Mouse (Mus musculus): ENCODE results near the gene Pom121l12.

DNA sequence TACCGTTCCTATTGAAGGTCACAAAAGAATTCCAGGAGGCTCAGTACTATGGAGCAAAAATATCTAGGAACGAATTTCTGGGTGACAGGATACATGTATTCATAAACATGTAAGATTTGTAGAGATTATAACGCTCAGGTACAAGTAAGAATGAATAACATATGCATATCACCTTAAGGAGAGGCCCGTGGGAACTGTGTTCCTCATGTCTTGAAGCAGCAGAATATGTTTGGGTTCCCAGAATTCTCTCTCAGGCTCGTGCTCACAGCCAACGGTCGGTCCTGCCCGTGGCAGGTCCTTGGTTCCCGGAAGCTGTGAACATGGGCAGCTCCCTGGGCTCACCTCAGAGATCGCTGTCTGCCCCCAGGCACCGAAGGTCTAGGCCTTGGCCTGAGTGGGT, at the start of gene Pom121l12:
- TF ChIP-seq USF1 (IDR thresholded peaks at IDR 0.05; ENCODE audit: low read depth): no peak
- TF ChIP-seq POLR2A (IDR thresholded peaks at IDR 0.05; ENCODE audit: insufficient read length, low read depth): no peak
- no peak for TF ChIP-seq TCF3 (IDR thresholded peaks at IDR 0.05; ENCODE audit: insufficient read length, low read depth)
- TF ChIP-seq TCF12 (IDR thresholded peaks at IDR 0.05; ENCODE audit: insufficient read depth, poor library complexity, severe bottlenecking): no peak
- TF ChIP-seq E2F4 (IDR thresholded peaks at IDR 0.05; ENCODE audit: insufficient read depth): no peak
- no peak for TF ChIP-seq MAX (IDR thresholded peaks at IDR 0.05; ENCODE audit: low read depth)
- no peak for TF ChIP-seq CEBPB (IDR thresholded peaks at IDR 0.05; ENCODE audit: insufficient read depth, poor library complexity, severe bottlenecking)
- TF ChIP-seq POLR2AphosphoS2 (IDR thresholded peaks at IDR 0.05; ENCODE audit: insufficient read length, low read depth): no peak

Measured in myocyte (in vitro differentiated cells).